Comparison of ENCODE assay signal across 18 mouse cellular contexts in the genomic region with DNA sequence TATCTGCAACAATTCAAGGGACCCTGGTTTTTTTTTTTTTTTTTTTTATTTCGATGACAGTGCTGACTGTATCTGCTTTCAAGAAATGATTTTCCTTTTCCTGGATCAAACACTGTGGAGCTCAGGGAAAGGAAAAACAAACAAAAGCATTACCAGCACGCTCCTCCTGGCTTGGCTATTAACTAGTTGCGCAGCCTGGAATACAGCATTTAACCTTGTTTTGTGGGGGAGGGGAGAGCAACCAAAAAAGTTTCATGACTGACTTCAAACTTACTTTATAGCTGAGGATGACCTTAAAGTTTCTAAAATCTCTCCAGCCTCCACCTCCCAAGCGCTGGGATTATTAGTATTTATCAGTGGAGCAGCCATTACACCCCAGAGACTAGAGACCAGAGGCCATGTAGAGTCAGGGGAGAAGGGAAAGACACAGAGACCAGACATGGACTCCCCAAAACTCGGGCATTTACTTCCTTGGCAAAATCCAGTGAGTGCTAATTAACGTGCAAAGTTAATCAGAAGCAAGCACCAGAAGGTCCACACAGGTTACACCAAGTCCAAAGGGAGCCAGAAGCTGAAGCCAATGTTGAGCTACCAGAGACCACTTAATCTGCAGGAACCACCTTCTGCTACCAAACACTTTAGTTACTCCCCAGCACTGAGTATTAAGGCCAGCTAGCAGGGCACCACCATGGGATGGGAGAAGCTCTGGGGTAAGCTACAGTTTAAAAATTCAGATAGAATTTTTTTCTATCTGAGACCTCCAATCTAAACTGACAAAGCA. TPM values are rescaled to one million over a fixed set of nuclear protein-coding genes. Genes with fewer than 3 reads are reported as not detected.
DNase-seq lines count a peak whose midpoint lies in the region; ATAC-seq and TF ChIP-seq lines count a peak whose summit lies in the region.
"Had no signal": no experiment of that assay in that cellular context is flagged by ENCODE, and none has a peak within 500 bp of the region (broad histone marks: within the 10 kb centered on the region; RNA-seq: fewer than 3 reads in every experiment).

No protein-coding gene starts in this region.

- peaks cover 16% of the 10 kb centered on the region for H3K36me3 ChIP-seq in erythroblast, embryonic 14.5 days (ENCODE audit: control insufficient read depth)
- H3K36me3 ChIP-seq in G1E (replicated peaks) = peaks cover 34% of the 10 kb centered on the region
- H3K36me3 ChIP-seq in kidney, embryonic 14.5 days (ENCODE audit: control insufficient read depth, insufficient read depth, low read length) = no peaks in the 10 kb centered on the region
- peaks cover 8% of the 10 kb centered on the region for H3K36me3 ChIP-seq in liver, embryonic 12.5 days
- H3K36me3 ChIP-seq: embryonic facial prominence, embryonic 15.5 days; heart, embryonic 15.5 days; hindbrain, embryonic 13.5 days; neural tube, embryonic 12.5 days; stomach, embryonic 15.5 days had no signal

- 63% methylated on average over 6 of the region's 6 CpGs for WGBS in kidney, embryonic 14.5 days
- 53% methylated on average over 6 of the region's 6 CpGs for WGBS in liver, embryonic 12.5 days (ENCODE audit: insufficient replicate concordance)

- H3K4me3 ChIP-seq in erythroblast, embryonic 14.5 days (replicated peaks) = peak overlapping the region; percentile 18
- peak overlapping the region; percentile 23; the same call in 1 of the 2 replicates for H3K4me3 ChIP-seq in G1E (ENCODE audit: low read depth, low read length)
- no peak overlapping the region for H3K4me3 ChIP-seq in kidney, embryonic 14.5 days (ENCODE audit: low read length)
- no peak overlapping the region for H3K4me3 ChIP-seq in liver, embryonic 12.5 days
- H3K4me3 ChIP-seq: embryonic facial prominence, embryonic 15.5 days; heart, embryonic 15.5 days; hindbrain, embryonic 13.5 days; neural tube, embryonic 12.5 days; stomach, embryonic 15.5 days had no signal

- no peak overlapping the region for H3K9ac ChIP-seq in kidney, embryonic 14.5 days (ENCODE audit: low read depth, low read length)
- H3K9ac ChIP-seq in liver, embryonic 12.5 days = peak overlapping the region; percentile 23; the same call in 1 of the 2 replicates
- H3K9ac ChIP-seq: embryonic facial prominence, embryonic 15.5 days; forebrain, postnatal 0 days; heart, embryonic 15.5 days; hindbrain, embryonic 13.5 days; neural tube, embryonic 12.5 days; stomach, embryonic 15.5 days had no signal

- H3K27me3 ChIP-seq in erythroblast, embryonic 14.5 days (ENCODE audit: control insufficient read depth) = no peaks in the 10 kb centered on the region
- no peaks in the 10 kb centered on the region for H3K27me3 ChIP-seq in G1E (ENCODE audit: insufficient read depth, low read length)
- no peaks in the 10 kb centered on the region for H3K27me3 ChIP-seq in kidney, embryonic 14.5 days (ENCODE audit: control insufficient read depth, insufficient read depth, low read length)
- H3K27me3 ChIP-seq in liver, embryonic 12.5 days (replicated peaks) = no peaks in the 10 kb centered on the region
- H3K27me3 ChIP-seq: embryonic facial prominence, embryonic 15.5 days; heart, embryonic 15.5 days; hindbrain, embryonic 13.5 days; neural tube, embryonic 12.5 days; stomach, embryonic 15.5 days had no signal

- peak overlapping the region; percentile 6; the same call in 1 of the 2 replicates for H3K27ac ChIP-seq in kidney, embryonic 14.5 days (ENCODE audit: low read depth, low read length)
- peak overlapping the region; percentile 98 for H3K27ac ChIP-seq in liver, embryonic 12.5 days
- H3K27ac ChIP-seq: embryonic facial prominence, embryonic 15.5 days; heart, embryonic 15.5 days; hindbrain, embryonic 13.5 days; neural tube, embryonic 12.5 days; stomach, embryonic 15.5 days had no signal

- H3K9me3 ChIP-seq in erythroblast, embryonic 14.5 days (ENCODE audit: control insufficient read depth, low read length) = peaks cover 3% of the 10 kb centered on the region
- no peaks in the 10 kb centered on the region for H3K9me3 ChIP-seq in G1E (replicated peaks)
- no peaks in the 10 kb centered on the region for H3K9me3 ChIP-seq in kidney, embryonic 14.5 days (ENCODE audit: control insufficient read depth, low read length)
- H3K9me3 ChIP-seq in liver, embryonic 12.5 days (replicated peaks) = no peaks in the 10 kb centered on the region
- H3K9me3 ChIP-seq: embryonic facial prominence, embryonic 15.5 days; heart, embryonic 15.5 days; hindbrain, embryonic 13.5 days; neural tube, embryonic 12.5 days; stomach, embryonic 15.5 days had no signal

- no peak overlapping the region for H3K4me2 ChIP-seq in kidney, embryonic 14.5 days (replicated peaks; ENCODE audit: low read depth, low read length)
- peak overlapping the region; percentile 95 for H3K4me2 ChIP-seq in liver, embryonic 12.5 days
- H3K4me2 ChIP-seq: embryonic facial prominence, embryonic 15.5 days; heart, embryonic 15.5 days; hindbrain, embryonic 13.5 days; neural tube, embryonic 12.5 days; stomach, embryonic 15.5 days had no signal

- no peak for TF ChIP-seq CTCF in G1E (IDR thresholded peaks at IDR 0.05; ENCODE audit: low read depth, low read length)

- no peak for ATAC-seq in erythroblast, adult 5-6 weeks (replicated peaks; ENCODE audit: low FRiP score, poor library complexity, severe bottlenecking)
- ATAC-seq in G1E (ENCODE audit: extremely low read depth, insufficient number of reproducible peaks, low FRiP score, poor library complexity, severe bottlenecking) = no peak
- no peak for ATAC-seq in kidney, embryonic 14.5 days (ENCODE audit: low FRiP score, low TSS enrichment)
- no peak for ATAC-seq in liver, embryonic 12.5 days
- ATAC-seq: forebrain, postnatal 0 days had no signal

- no peak for DNase-seq in G1E (ENCODE audit: low spot score)
- DNase-seq in adrenal gland, postnatal 4 days (ENCODE audit: low spot score in 2 of 2) = no peak
- DNase-seq in right cerebral cortex, postnatal 14 days = no peak
- DNase-seq in embryo, embryonic 11 days = no peak
- DNase-seq: adrenal gland, postnatal 14 days; forebrain, postnatal 0 days; lung, postnatal 14 days; midbrain, embryonic 14.5 days; thymus, postnatal 36 days had no signal

- H3K4me1 ChIP-seq in erythroblast, embryonic 14.5 days (ENCODE audit: control insufficient read depth) = peaks cover 74% of the 10 kb centered on the region
- peaks cover 55% of the 10 kb centered on the region for H3K4me1 ChIP-seq in G1E (ENCODE audit: insufficient read depth, low read depth, low read length)
- peaks cover 14% of the 10 kb centered on the region for H3K4me1 ChIP-seq in kidney, embryonic 14.5 days (ENCODE audit: control insufficient read depth, insufficient read depth, low read length)
- H3K4me1 ChIP-seq in liver, embryonic 12.5 days = peaks cover 66% of the 10 kb centered on the region

RNA-seq across cellular contexts. Expression of a gene that starts 3.7 kb away (rescaled TPM):
- polyA plus RNA-seq in erythroblast, embryonic 14.5 days (2012) = 0.29 and 0.37 TPM in 2 replicates
- 14.4 and 15.7 TPM in 2 replicates for total RNA-seq in erythroblast, adult 5-6 weeks (2015; ENCODE audit: low replicate concordance)
- 9.8 and 20.1 TPM in 2 replicates for total RNA-seq in erythroblast, adult 5-6 weeks (2017; ENCODE audit: low replicate concordance)
- total RNA-seq in G1E (2014; fragmentation: Nextera tagmentation) (53.5 and 54.8 TPM in 2 replicates), G1E (2017) (27.9 and 31.5 TPM in 2 replicates)
- 9.9 and 10.1 TPM in 2 replicates for polyA plus RNA-seq in G1E (2012)
- polyA plus RNA-seq in kidney, embryonic 14.5 days (2014; fragmentation: Nextera tagmentation; extraction: Ambion mirVana) = 15.2 and 19.4 TPM in 2 replicates
- polyA plus RNA-seq in liver, embryonic 12.5 days (2016; fragmentation: Nextera tagmentation; extraction: Ambion mirVana) = 9.7 and 9.9 TPM in 2 replicates
- total RNA-seq in adrenal gland, postnatal 4 days (2021) = 10 to 100 TPM; 23.2 to 24.7 TPM

RNA-seq across cellular contexts. Expression of a gene that starts 12.5 kb away (rescaled TPM):
- 2.8 and 4.4 TPM in 2 replicates for polyA plus RNA-seq in erythroblast, embryonic 14.5 days (2012)
- total RNA-seq in erythroblast, adult 5-6 weeks (2015; ENCODE audit: low replicate concordance) = 27.6 and 40.2 TPM in 2 replicates
- 41.4 and 53.5 TPM in 2 replicates for total RNA-seq in erythroblast, adult 5-6 weeks (2017; ENCODE audit: low replicate concordance)
- 77.4 and 90.2 TPM in 2 replicates for total RNA-seq in G1E (2014; fragmentation: Nextera tagmentation)
- total RNA-seq in G1E (2017) = 116 and 121 TPM in 2 replicates
- 31.4 and 39.1 TPM in 2 replicates for polyA plus RNA-seq in G1E (2012)
- 170 and 201 TPM in 2 replicates for polyA plus RNA-seq in kidney, embryonic 14.5 days (2014; fragmentation: Nextera tagmentation; extraction: Ambion mirVana)
- 159 and 164 TPM in 2 replicates for polyA plus RNA-seq in liver, embryonic 12.5 days (2016; fragmentation: Nextera tagmentation; extraction: Ambion mirVana)
- total RNA-seq in adrenal gland, postnatal 4 days (2021) = 10 to 100 TPM; 82.7 to 89.0 TPM

Comparison
In these comparisons a context has a peak if more than half of its experiments do, and no peak if none do; other contexts are left out.
1. H3K4me3 ChIP-seq: peak in erythroblast, embryonic 14.5 days (single experiment) and G1E (single experiment); none in kidney, embryonic 14.5 days (single experiment) and liver, embryonic 12.5 days (single experiment).